Mouse (Mus musculus) kidney, postnatal 10 days (tissue): ENCODE measurements around the gene Cox5a.

ENCODE experiments used
- DNase-seq: peaks from one replicate; pipeline ENCODE4 v3.0.0; 2021; ENCODE audit warnings: mixed read lengths

The Cox5a gene

GRCm38 (mm10) chr9:57526435-57526834, 5.4 kb downstream of the Cox5a start:
- DNase-seq, result no peak

- DNase-seq, result no peak
Observed at GRCm38 (mm10) chr9:57531946-57532345, 10.9 kb downstream of the Cox5a start.

DNA sequence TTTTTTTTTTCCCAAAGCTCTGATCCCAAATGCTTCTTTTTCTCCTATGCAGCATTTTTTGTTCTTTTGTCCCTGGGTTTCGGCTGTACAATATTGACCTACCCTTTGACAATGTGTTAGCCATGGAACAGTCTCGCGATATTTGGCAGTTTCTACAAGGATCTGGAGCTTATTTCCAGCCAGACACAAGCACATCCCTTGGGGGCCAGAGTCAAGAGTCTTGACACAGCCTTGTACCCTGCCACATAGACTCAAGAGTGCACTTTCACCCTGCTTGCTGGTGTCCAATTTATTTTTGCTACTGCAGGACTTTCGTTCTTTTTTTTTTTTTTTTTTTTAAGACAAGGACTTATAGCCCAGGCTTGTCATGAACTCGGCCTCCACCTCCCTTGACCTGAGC, 15.3 kb downstream of the Cox5a start:
- no peak for DNase-seq

GRCm38 (mm10) chr9:57537044-57537727, 16.1 kb downstream of the Cox5a start, which contains the start of gene Fam219b:
Gene Fam219b (plus strand): TSS chr9:57537528.
- peak; percentile 95 for DNase-seq

GRCm38 (mm10) chr9:57537728-57538181, 16.7 kb downstream of the Cox5a start:
- DNase-seq, result no peak

- DNase-seq, result no peak
Observed at GRCm38 (mm10) chr9:57539550-57539949, 18.5 kb downstream of the Cox5a start.

GRCm38 (mm10) chr9:57541312-57541711, 20.2 kb downstream of the Cox5a start:
- peak; percentile 72 for DNase-seq

DNA sequence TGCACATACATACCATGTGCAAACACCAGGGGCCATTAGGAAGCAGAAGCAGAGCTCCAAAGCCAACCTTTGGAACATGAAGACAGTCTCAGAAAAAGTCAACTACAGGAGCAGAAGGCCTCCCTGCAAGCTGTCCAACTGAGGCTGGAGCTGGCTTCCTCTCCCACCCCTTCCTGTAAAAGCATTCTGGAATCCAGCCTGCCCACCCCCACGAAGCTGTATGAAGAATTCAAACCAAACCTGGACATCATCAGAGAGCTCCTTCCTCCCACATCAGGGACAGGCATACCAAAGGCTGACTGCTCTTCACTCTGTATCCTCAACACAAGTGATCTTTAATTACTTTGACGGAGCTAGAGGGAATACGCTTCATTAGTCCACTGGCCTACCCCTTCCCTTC, 22.9 kb downstream of the Cox5a start:
- DNase-seq, result peak; percentile 6

DNA sequence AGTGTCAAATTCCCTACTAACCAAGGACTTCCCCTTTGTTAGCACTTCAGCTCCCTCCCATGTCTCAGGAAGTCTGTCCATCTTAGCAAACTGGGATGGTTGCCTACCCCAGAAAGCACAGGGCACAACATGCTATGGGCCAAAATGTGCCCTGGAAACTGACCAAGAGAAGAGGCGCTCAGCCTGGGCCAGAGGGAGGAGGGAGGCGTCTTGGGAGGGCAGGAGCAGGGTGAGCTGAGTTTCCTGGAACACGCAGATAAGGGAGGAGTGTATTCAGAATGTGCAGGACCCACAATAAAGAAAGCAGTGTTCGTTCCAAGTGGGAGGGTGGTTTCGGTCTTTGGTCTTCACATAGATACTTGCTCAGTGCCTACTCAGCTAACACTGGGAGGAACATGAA, 26.2 kb downstream of the Cox5a start:
- DNase-seq, result no peak

- DNase-seq, result no peak
Observed at GRCm38 (mm10) chr9:57547869-57548268, 26.8 kb downstream of the Cox5a start.

GRCm38 (mm10) chr9:57549186-57549585, 28.1 kb downstream of the Cox5a start:
- DNase-seq, result no peak

DNA sequence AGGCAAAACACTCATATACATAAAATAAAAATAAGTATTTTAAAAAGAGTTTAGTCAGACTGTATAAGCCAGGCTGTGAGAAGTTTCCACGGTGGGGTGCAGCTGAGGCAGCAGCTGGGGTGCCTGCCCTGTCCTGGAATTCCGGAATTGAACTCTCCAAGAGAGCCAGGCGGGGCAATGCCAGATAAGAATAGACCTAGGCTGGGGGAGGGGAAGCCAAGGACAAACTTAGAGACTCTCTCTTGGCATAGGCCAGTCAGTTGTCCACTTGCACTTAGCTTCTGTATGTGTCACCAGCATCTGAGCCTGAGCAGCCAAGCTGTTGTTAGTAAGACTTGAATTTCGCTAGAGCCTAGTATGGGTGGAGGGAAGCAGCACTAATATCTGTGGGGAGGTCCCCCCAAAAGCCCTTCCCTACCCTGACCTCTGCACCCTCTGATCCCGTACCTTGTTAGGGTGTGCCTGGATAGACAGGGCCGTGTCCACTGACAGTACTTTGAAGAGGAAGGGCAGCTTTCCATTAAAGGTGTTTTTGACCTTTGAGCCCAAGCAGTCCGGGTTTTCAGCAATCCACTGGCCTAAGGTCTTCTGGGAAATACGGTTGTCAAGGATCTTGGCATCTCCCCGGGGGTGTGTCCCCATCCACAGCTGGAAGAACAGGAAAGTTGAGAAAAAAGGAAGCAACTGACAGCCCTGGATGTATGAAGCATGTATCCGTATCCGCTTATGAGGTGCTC, 29.2 kb downstream of the Cox5a start:
- no peak for DNase-seq

- peak; percentile 84 for DNase-seq
Observed at GRCm38 (mm10) chr9:57552139-57552887, 31.2 kb downstream of the Cox5a start, which contains the start of gene Mpi. Gene Mpi (minus strand): TSS chr9:57552763.

DNA sequence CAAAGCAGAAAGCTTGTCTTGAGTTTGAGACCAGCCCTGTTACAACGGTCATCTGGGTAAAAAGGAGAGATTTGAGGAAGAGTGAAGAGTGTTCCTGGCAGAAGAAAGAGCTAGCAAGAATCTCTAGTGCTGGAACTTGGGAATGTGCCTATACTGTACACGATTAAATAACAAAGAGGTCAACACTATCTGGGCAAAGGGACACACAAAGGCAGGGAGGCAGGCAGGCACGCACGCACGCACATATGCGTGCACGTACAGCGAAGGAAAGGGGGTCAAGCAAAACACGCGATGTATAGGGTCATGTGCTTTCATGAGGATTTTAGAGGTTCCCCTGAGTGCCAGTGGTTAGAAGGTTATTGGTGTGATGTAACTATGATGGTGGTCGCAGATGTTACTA, 32.0 kb downstream of the Cox5a start:
- DNase-seq, result no peak

- no peak for DNase-seq
Observed at GRCm38 (mm10) chr9:57554753-57555152, 33.7 kb downstream of the Cox5a start.

- no peak for DNase-seq
Observed at GRCm38 (mm10) chr9:57557215-57557614, 36.1 kb downstream of the Cox5a start.

DNA sequence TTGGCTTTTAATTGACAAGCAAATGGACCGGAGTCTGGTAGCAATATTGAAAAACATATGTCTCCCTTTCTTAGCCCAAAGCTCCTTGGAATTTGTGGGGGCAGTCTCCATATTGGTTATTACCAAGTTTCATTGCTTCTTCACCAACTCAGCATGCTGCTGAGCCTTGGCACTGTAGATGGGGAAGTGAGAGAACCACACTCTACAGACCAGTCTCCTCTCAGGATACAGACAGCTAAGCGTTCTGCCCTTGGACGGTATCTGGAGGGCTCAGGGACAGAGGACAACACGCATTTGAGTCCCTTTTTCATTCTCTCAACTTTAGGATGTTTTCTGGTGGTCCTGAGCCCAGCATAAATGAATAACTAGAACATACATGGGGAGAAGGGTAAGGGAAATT, 37.6 kb downstream of the Cox5a start:
- DNase-seq, result no peak

DNA sequence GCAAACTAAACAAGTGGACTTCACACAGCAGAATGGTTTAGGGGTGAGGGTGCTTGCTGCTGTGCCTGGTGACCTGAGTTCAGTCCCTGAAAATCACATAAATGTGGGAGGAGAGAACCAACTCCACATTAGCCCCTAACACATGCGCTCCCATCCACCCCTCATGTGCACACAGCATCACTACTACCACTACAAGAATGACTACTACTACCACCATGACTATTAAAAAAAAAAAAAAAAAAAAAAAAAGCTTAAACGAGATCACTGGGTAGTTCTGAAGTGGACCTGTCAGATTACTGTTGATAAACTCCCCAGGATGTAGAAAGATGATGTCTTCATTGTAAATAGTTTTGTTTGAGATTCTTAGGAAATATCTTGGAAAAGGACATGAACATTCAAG, 38.5 kb downstream of the Cox5a start:
- no peak for DNase-seq

DNA sequence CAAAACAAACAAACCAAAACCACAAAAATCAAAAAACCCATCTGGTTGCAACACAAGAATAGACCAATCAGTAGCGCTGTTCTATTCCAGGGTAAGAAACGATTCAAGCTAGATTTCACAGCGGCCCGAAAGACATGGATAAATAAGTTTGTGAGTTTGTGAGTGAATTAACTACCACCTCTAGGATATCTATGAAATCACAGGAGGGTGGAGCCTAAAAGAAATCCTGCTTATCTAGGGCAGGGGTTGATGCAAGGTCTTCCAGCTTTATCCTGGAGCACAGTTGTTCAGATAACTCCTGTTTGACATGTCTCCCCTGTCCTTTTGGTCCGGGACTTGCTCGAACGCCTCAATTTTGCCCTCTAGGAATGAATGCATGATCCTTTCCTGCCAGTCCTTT, 39.2 kb downstream of the Cox5a start:
- DNase-seq, result no peak

- DNase-seq, result peak; percentile 96
Observed at GRCm38 (mm10) chr9:57560861-57561710, 40.0 kb downstream of the Cox5a start, which contains the start of gene Scamp2. Gene Scamp2 (plus strand): TSS chr9:57560943.

GRCm38 (mm10) chr9:57561711-57562099, 40.6 kb downstream of the Cox5a start:
- no peak for DNase-seq

DNA sequence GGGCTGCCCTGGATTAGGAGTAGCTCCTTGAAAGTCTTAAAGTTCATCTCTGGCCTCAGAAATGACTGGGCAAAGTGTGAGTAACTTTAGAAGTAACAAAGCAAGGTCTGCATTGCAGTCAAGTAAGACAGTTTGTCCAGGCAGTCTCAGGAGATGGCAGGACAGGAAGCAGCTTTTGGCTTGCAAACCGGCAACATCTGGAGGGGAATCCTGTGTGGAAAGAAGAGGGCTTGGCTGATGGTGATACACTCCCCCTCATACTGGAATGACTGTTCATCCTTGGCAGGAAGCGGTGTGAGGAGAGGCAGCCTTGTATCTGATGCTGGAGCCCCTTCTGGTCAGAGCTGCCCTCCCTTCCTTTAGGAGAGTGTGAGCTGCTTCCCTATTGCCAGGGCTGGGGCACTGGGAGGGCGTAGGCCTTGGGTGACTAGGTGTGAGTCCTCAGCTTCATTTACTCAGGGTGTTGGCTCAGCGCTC, 41.9 kb downstream of the Cox5a start:
- peak; percentile 74 for DNase-seq
